ENCODE assay signal across 17 mouse cellular contexts in the genomic region with DNA sequence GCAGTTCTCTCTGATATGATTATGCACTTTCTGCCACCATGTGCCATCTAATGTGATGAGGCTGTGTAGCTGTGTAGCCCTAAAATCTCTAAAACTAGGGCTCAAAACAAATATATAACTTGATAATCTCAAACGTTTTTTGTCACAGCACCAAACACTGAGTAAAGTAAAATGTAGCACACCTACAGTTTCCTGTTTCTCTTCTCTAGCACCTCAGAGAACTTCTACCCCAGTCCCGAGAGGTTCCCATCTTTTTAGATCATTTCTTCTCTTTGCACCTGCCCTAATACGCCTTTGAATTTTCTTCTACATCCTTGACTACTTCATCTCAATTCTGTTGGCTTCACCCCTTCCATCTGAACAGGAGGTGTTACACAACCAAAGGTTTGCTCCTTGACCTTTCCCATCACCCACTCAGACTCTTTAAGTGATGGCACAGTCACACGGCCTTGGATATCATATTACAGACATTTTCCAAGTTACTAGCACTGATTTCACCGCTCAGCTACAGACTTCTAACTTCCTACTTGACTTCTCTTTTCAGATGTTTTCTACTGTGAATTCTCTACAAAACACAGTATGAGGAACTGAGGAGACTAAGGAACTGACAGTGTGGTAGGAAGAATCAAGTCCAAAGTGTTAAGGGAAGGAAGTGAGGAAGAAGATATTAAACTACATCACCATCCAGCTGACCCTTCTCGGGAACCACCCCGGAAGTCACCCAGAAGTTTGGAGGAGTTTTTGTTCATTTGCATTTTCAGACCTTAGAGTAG.
DNase-seq lines count a peak whose midpoint lies in the region; ATAC-seq and TF ChIP-seq lines count a peak whose summit lies in the region.
"Had no signal": no experiment of that assay in that cellular context is flagged by ENCODE, and none has a peak within 500 bp of the region (broad histone marks: within the 10 kb centered on the region; RNA-seq: fewer than 3 reads in every experiment).

No protein-coding gene starts in this region.

- TF ChIP-seq CTCF in liver, postnatal 0 days (IDR thresholded peaks at IDR 0.05; ENCODE audit: low read depth) = no peak

- DNase-seq in adrenal gland, adult (ENCODE audit: inconsistent age in 2 of 2, low spot score in 1 of 2) = peak; percentile 38 to 83
- DNase-seq in adrenal gland, postnatal 10 days = no peak
- DNase-seq in lung, postnatal 36 days = peak; percentile 65
- DNase-seq in lung, postnatal 14 days = no peak
- DNase-seq in liver, postnatal 0 days = no peak
- DNase-seq in midbrain, embryonic 14.5 days = no peak
- no peak for DNase-seq in cerebellum, postnatal 4 days (ENCODE audit: low spot score in 2 of 2)
- DNase-seq: cerebellum, adult 9-11 months; heart, postnatal 4 days; kidney, adult 18-20 months; kidney, postnatal 36 days; spleen, adult 18-20 months had no signal

- no peaks in the 10 kb centered on the region for H3K9me3 ChIP-seq in liver, postnatal 0 days (ENCODE audit: low read length)
- H3K9me3 ChIP-seq in midbrain, embryonic 14.5 days (ENCODE audit: control insufficient read depth, low read length) = no peaks in the 10 kb centered on the region; the same call in 1 of the 2 replicates
- H3K9me3 ChIP-seq: embryonic facial prominence, embryonic 13.5 days; midbrain, embryonic 10.5 days had no signal

- no peaks in the 10 kb centered on the region for H3K4me1 ChIP-seq in liver, postnatal 0 days (ENCODE audit: insufficient read depth)
- no peaks in the 10 kb centered on the region for H3K4me1 ChIP-seq in midbrain, embryonic 14.5 days (ENCODE audit: control insufficient read depth, insufficient read depth, low read length)
- H3K4me1 ChIP-seq: embryonic facial prominence, embryonic 13.5 days; midbrain, embryonic 10.5 days had no signal

- no peaks in the 10 kb centered on the region for H3K36me3 ChIP-seq in liver, postnatal 0 days (replicated peaks; ENCODE audit: insufficient read depth, low read length)
- H3K36me3 ChIP-seq in midbrain, embryonic 14.5 days (ENCODE audit: control insufficient read depth, insufficient read depth, low read length) = no peaks in the 10 kb centered on the region
- H3K36me3 ChIP-seq: embryonic facial prominence, embryonic 13.5 days; midbrain, embryonic 10.5 days had no signal

- WGBS in liver, postnatal 0 days (ENCODE audit: insufficient replicate concordance) = 49% methylated on average over 7 of the region's 7 CpGs
- 87% methylated on average over 7 of the region's 7 CpGs for WGBS in midbrain, embryonic 14.5 days

- H3K27ac ChIP-seq in liver, postnatal 0 days (ENCODE audit: low read depth) = peak overlapping the region; percentile 31
- no peak overlapping the region for H3K27ac ChIP-seq in midbrain, embryonic 14.5 days (replicated peaks; ENCODE audit: low read depth, low read length)
- H3K27ac ChIP-seq: embryonic facial prominence, embryonic 13.5 days; midbrain, embryonic 10.5 days had no signal

- no peak for TF ChIP-seq EP300 in liver, postnatal 0 days (IDR thresholded peaks at IDR 0.05; ENCODE audit: low read depth)

- H3K27me3 ChIP-seq in liver, postnatal 0 days (ENCODE audit: insufficient read depth, low read length) = no peaks in the 10 kb centered on the region
- no peaks in the 10 kb centered on the region for H3K27me3 ChIP-seq in midbrain, embryonic 14.5 days (ENCODE audit: control insufficient read depth, insufficient read depth, low read length)
- H3K27me3 ChIP-seq: embryonic facial prominence, embryonic 13.5 days had no signal

- ATAC-seq in liver, postnatal 0 days = peak; percentile 25; the same call in 1 of the 2 replicates
- no peak for ATAC-seq in erythroblast, adult 5-6 weeks (replicated peaks; ENCODE audit: low FRiP score, poor library complexity, severe bottlenecking)
- ATAC-seq in midbrain, embryonic 14.5 days (ENCODE audit: low FRiP score, low TSS enrichment) = no peak
- ATAC-seq: forebrain, embryonic 14.5 days had no signal

- H3K4me2 ChIP-seq in liver, postnatal 0 days (ENCODE audit: low read depth, low read length) = no peak overlapping the region
- no peak overlapping the region for H3K4me2 ChIP-seq in midbrain, embryonic 14.5 days (ENCODE audit: low read length)
- H3K4me2 ChIP-seq: embryonic facial prominence, embryonic 13.5 days; heart, embryonic 11.5 days had no signal

- no peak overlapping the region for H3K4me3 ChIP-seq in liver, postnatal 0 days (ENCODE audit: low read depth, low read length)
- H3K4me3 ChIP-seq in midbrain, embryonic 14.5 days (replicated peaks; ENCODE audit: low read depth, low read length) = no peak overlapping the region
- H3K4me3 ChIP-seq: embryonic facial prominence, embryonic 13.5 days; midbrain, embryonic 10.5 days had no signal

- no peak overlapping the region for H3K9ac ChIP-seq in liver, postnatal 0 days (replicated peaks)
- H3K9ac ChIP-seq in midbrain, embryonic 14.5 days (replicated peaks; ENCODE audit: low read length) = no peak overlapping the region
- H3K9ac ChIP-seq: embryonic facial prominence, embryonic 13.5 days had no signal

Comparison
In these comparisons a context has a peak if more than half of its experiments do, and no peak if none do; other contexts are left out.
1. DNase-seq: peak in adrenal gland, adult (2 of 2) and lung, postnatal 36 days (single experiment); none in adrenal gland, postnatal 10 days (single experiment), lung, postnatal 14 days (single experiment), liver, postnatal 0 days (single experiment), midbrain, embryonic 14.5 days (single experiment) and cerebellum, postnatal 4 days (0 of 2).